Mouse (Mus musculus): ENCODE results near the gene Fam193b. TPM values are rescaled to one million over a fixed set of nuclear protein-coding genes. Genes with fewer than 3 reads are reported as not detected.

Gene Fam193b
- polyA plus RNA-seq, 1 experiment from 2014 or later, result 23.1 TPM

- H3K4me2 ChIP-seq (replicated peaks; ENCODE audit: low read depth, low read length), result no peak overlapping the region
- no peaks in the 10 kb centered on the region for H3K9me3 ChIP-seq (ENCODE audit: low read length)
- ATAC-seq, result no peak
- H3K36me3 ChIP-seq (ENCODE audit: insufficient read depth, low read length), result peaks cover 17% of the 10 kb centered on the region
- no peak for DNase-seq (ENCODE audit: low spot score)
- no peak overlapping the region for H3K27ac ChIP-seq (ENCODE audit: low read length)
- TF ChIP-seq CTCF (IDR thresholded peaks at IDR 0.05) (no peak), EP300 (IDR thresholded peaks at IDR 0.05) (no peak)
- no peaks in the 10 kb centered on the region for H3K4me1 ChIP-seq (ENCODE audit: insufficient read depth, low read depth, low read length)
- H3K4me3 ChIP-seq (ENCODE audit: low read depth, low read length), result no peak overlapping the region
- WGBS, result 89% methylated on average over 5 of the region's 5 CpGs
- no peak overlapping the region for H3K9ac ChIP-seq (replicated peaks; ENCODE audit: low read depth)
- H3K27me3 ChIP-seq (replicated peaks; ENCODE audit: insufficient read depth, low read length), result peaks cover 6% of the 10 kb centered on the region; the same call in 1 of the 2 replicates
Measured at GRCm38 (mm10) chr13:55504390-55504789, 66.5 kb downstream of the Fam193b start.

- Histone ChIP-seq H3K4me1 (ENCODE audit: insufficient read depth, low read depth, low read length) (no peaks in the 10 kb centered on the region), H3K9me3 (ENCODE audit: low read length) (no peaks in the 10 kb centered on the region), H3K27me3 (replicated peaks; ENCODE audit: insufficient read depth, low read length) (peaks cover 12% of the 10 kb centered on the region), H3K27ac (ENCODE audit: low read length) (no peak overlapping the region), H3K4me3 (ENCODE audit: low read depth, low read length) (no peak overlapping the region), H3K4me2 (replicated peaks; ENCODE audit: low read depth, low read length) (no peak overlapping the region), H3K36me3 (ENCODE audit: insufficient read depth, low read length) (peaks cover 25% of the 10 kb centered on the region), H3K9ac (replicated peaks; ENCODE audit: low read depth) (no peak overlapping the region)
- no peak for DNase-seq (ENCODE audit: low spot score)
- 83% methylated on average over 8 of the region's 8 CpGs for WGBS
- TF ChIP-seq CTCF (IDR thresholded peaks at IDR 0.05), result no peak
- no peak for TF ChIP-seq EP300 (IDR thresholded peaks at IDR 0.05)
- no peak for ATAC-seq
Measured at GRCm38 (mm10) chr13:55502405-55502804, 68.5 kb downstream of the Fam193b start.

- no peak overlapping the region for H3K27ac ChIP-seq (ENCODE audit: low read length)
- WGBS, result 49% methylated on average over 10 of the region's 10 CpGs
Measured at GRCm38 (mm10) chr13:55500575-55500974, 70.3 kb downstream of the Fam193b start.

GRCm38 (mm10) chr13:55498906-55499305, 72.0 kb downstream of the Fam193b start:
- H3K36me3 ChIP-seq (ENCODE audit: insufficient read depth, low read length), result peaks cover 8% of the 10 kb centered on the region; the same call in 1 of the 2 replicates
- ATAC-seq, result no peak
- no peak for TF ChIP-seq EP300 (IDR thresholded peaks at IDR 0.05)
- TF ChIP-seq CTCF (IDR thresholded peaks at IDR 0.05), result no peak

More at GRCm38 (mm10) chr13:55500575-55500974, 70.3 kb downstream of the Fam193b start:
- H3K9ac ChIP-seq (replicated peaks; ENCODE audit: low read depth), result no peak overlapping the region
- DNase-seq (ENCODE audit: low spot score) (peak; percentile 88), ATAC-seq (peak; percentile 89)
- peaks cover 19% of the 10 kb centered on the region for H3K36me3 ChIP-seq (ENCODE audit: insufficient read depth, low read length)
- H3K4me2 ChIP-seq (replicated peaks; ENCODE audit: low read depth, low read length), result no peak overlapping the region
- H3K27me3 ChIP-seq (replicated peaks; ENCODE audit: insufficient read depth, low read length), result peaks cover 12% of the 10 kb centered on the region
- H3K9me3 ChIP-seq (ENCODE audit: low read length), result no peaks in the 10 kb centered on the region
- no peaks in the 10 kb centered on the region; the same call in 1 of the 2 replicates for H3K4me1 ChIP-seq (ENCODE audit: insufficient read depth, low read depth, low read length)
- H3K4me3 ChIP-seq (ENCODE audit: low read depth, low read length), result no peak overlapping the region
- TF ChIP-seq CTCF (IDR thresholded peaks at IDR 0.05) (no peak), EP300 (IDR thresholded peaks at IDR 0.05) (peak; percentile 79)

GRCm38 (mm10) chr13:55496661-55497060, 74.3 kb downstream of the Fam193b start:
- Histone ChIP-seq H3K4me2 (replicated peaks; ENCODE audit: low read depth, low read length) (no peak overlapping the region), H3K9me3 (ENCODE audit: low read length) (no peaks in the 10 kb centered on the region), H3K27me3 (replicated peaks; ENCODE audit: insufficient read depth, low read length) (peaks cover 18% of the 10 kb centered on the region; the same call in 1 of the 2 replicates), H3K4me1 (ENCODE audit: insufficient read depth, low read depth, low read length) (peaks cover 2% of the 10 kb centered on the region; the same call in 1 of the 2 replicates), H3K9ac (replicated peaks; ENCODE audit: low read depth) (no peak overlapping the region), H3K36me3 (ENCODE audit: insufficient read depth, low read length) (0 out of 2 replicates have a peak, but pooled peaks cover 8% of the 10 kb centered on the region), H3K4me3 (ENCODE audit: low read depth, low read length) (no peak overlapping the region), H3K27ac (ENCODE audit: low read length) (no peak overlapping the region)
- no peak for DNase-seq (ENCODE audit: low spot score)
- 77% methylated on average over 6 of the region's 6 CpGs for WGBS
- no peak for TF ChIP-seq CTCF (IDR thresholded peaks at IDR 0.05)
- TF ChIP-seq EP300 (IDR thresholded peaks at IDR 0.05), result no peak
- ATAC-seq, result no peak

More at GRCm38 (mm10) chr13:55498906-55499305, 72.0 kb downstream of the Fam193b start:
- no peak overlapping the region for H3K9ac ChIP-seq (replicated peaks; ENCODE audit: low read depth)
- peaks cover 12% of the 10 kb centered on the region; the same call in 1 of the 2 replicates for H3K27me3 ChIP-seq (replicated peaks; ENCODE audit: insufficient read depth, low read length)
- no peak for DNase-seq (ENCODE audit: low spot score)
- no peak overlapping the region for H3K27ac ChIP-seq (ENCODE audit: low read length)
- H3K9me3 ChIP-seq (ENCODE audit: low read length), result no peaks in the 10 kb centered on the region
- 69% methylated on average over 11 of the region's 11 CpGs for WGBS
- H3K4me1 ChIP-seq (ENCODE audit: insufficient read depth, low read depth, low read length), result peaks cover 2% of the 10 kb centered on the region; the same call in 1 of the 2 replicates
- H3K4me2 ChIP-seq (replicated peaks; ENCODE audit: low read depth, low read length), result no peak overlapping the region
- H3K4me3 ChIP-seq (ENCODE audit: low read depth, low read length), result no peak overlapping the region

- Histone ChIP-seq H3K36me3 (ENCODE audit: insufficient read depth, low read length) (0 out of 2 replicates have a peak, but pooled peaks cover 8% of the 10 kb centered on the region), H3K9ac (replicated peaks; ENCODE audit: low read depth) (no peak overlapping the region), H3K27ac (ENCODE audit: low read length) (no peak overlapping the region), H3K27me3 (replicated peaks; ENCODE audit: insufficient read depth, low read length) (peaks cover 18% of the 10 kb centered on the region; the same call in 1 of the 2 replicates), H3K9me3 (ENCODE audit: low read length) (no peaks in the 10 kb centered on the region), H3K4me3 (ENCODE audit: low read depth, low read length) (no peak overlapping the region), H3K4me2 (replicated peaks; ENCODE audit: low read depth, low read length) (no peak overlapping the region), H3K4me1 (ENCODE audit: insufficient read depth, low read depth, low read length) (peaks cover 2% of the 10 kb centered on the region; the same call in 1 of the 2 replicates)
- TF ChIP-seq CTCF (IDR thresholded peaks at IDR 0.05), result no peak
- TF ChIP-seq EP300 (IDR thresholded peaks at IDR 0.05), result no peak
- no peak for ATAC-seq
- no peak for DNase-seq (ENCODE audit: low spot score)
- 49% methylated on average over 4 of the region's 4 CpGs for WGBS
Measured at GRCm38 (mm10) chr13:55495702-55496101, 75.2 kb downstream of the Fam193b start.
